In genomic region chr13:55483071-55483470, GRCm38 (mm10) we compare ENCODE assay signal across 9 mouse cellular contexts. TPM values are rescaled to one million over a fixed set of nuclear protein-coding genes. Genes with fewer than 3 reads are reported as not detected.
A peak's percentile ranks its signal among the peaks of the same experiment; 100 is the strongest.
DNase-seq lines count a peak whose midpoint lies in the region; ATAC-seq and TF ChIP-seq lines count a peak whose summit lies in the region.
"Had no signal": no experiment of that assay in that cellular context is flagged by ENCODE, and none has a peak within 500 bp of the region (broad histone marks: within the 10 kb centered on the region; RNA-seq: fewer than 3 reads in every experiment).

No protein-coding gene starts in this region.

- ATAC-seq in lung, embryonic 14.5 days (ENCODE audit: insufficient read depth), result no peak
- ATAC-seq in forebrain, embryonic 13.5 days, result no peak
- no peak for ATAC-seq in intestine, embryonic 16.5 days

- H3K4me3 ChIP-seq in lung, embryonic 14.5 days (ENCODE audit: low read depth, low read length), result no peak overlapping the region
- peak overlapping the region; percentile 99 for H3K4me3 ChIP-seq in forebrain, embryonic 13.5 days
- no peak overlapping the region for H3K4me3 ChIP-seq in intestine, embryonic 16.5 days (ENCODE audit: low read length)
- no peak overlapping the region for H3K4me3 ChIP-seq in small intestine, adult 2 months (ENCODE audit: low read depth, low read length)

- no peaks in the 10 kb centered on the region for H3K27me3 ChIP-seq in lung, embryonic 14.5 days (ENCODE audit: insufficient read depth, low read length)
- H3K27me3 ChIP-seq in forebrain, embryonic 13.5 days, result no peaks in the 10 kb centered on the region
- H3K27me3 ChIP-seq in intestine, embryonic 16.5 days (replicated peaks; ENCODE audit: control insufficient read depth, insufficient read depth, low read length), result no peaks in the 10 kb centered on the region
- peaks cover 18% of the 10 kb centered on the region for H3K27me3 ChIP-seq in small intestine, adult 2 months (ENCODE audit: control insufficient read depth, insufficient read depth, low read length)

- peaks cover 50% of the 10 kb centered on the region for H3K36me3 ChIP-seq in lung, embryonic 14.5 days (ENCODE audit: insufficient read depth)
- peaks cover 57% of the 10 kb centered on the region for H3K36me3 ChIP-seq in forebrain, embryonic 13.5 days (ENCODE audit: poor library complexity, severe bottlenecking)
- peaks cover 3% of the 10 kb centered on the region; the same call in 1 of the 2 replicates for H3K36me3 ChIP-seq in intestine, embryonic 16.5 days (ENCODE audit: control insufficient read depth, insufficient read depth, low read length)
- H3K36me3 ChIP-seq in small intestine, adult 2 months (ENCODE audit: control insufficient read depth, insufficient read depth, low read length), result no peaks in the 10 kb centered on the region

- 0 out of 2 replicates have a peak overlapping the region, but pooled peaks have one; percentile 9 for H3K27ac ChIP-seq in lung, embryonic 14.5 days (ENCODE audit: low read depth)
- peak overlapping the region; percentile 99 for H3K27ac ChIP-seq in forebrain, embryonic 13.5 days
- H3K27ac ChIP-seq in intestine, embryonic 16.5 days (ENCODE audit: low read length), result peak overlapping the region; percentile 61
- peak overlapping the region; percentile 49 for H3K27ac ChIP-seq in small intestine, adult 2 months (ENCODE audit: insufficient read depth, low read depth, low read length)

- no peak overlapping the region; the same call in 1 of the 2 replicates for H3K4me2 ChIP-seq in lung, embryonic 14.5 days
- H3K4me2 ChIP-seq in forebrain, embryonic 13.5 days, result peak overlapping the region; percentile 98
- H3K4me2 ChIP-seq in intestine, embryonic 16.5 days (ENCODE audit: low read depth, low read length), result no peak overlapping the region

- H3K9me3 ChIP-seq in lung, embryonic 14.5 days (ENCODE audit: low read depth, low read length), result no peaks in the 10 kb centered on the region
- H3K9me3 ChIP-seq in forebrain, embryonic 13.5 days (replicated peaks), result no peaks in the 10 kb centered on the region
- H3K9me3 ChIP-seq in intestine, embryonic 16.5 days (ENCODE audit: control insufficient read depth, low read length), result no peaks in the 10 kb centered on the region

- no peak for TF ChIP-seq CTCF in lung, embryonic 14.5 days (IDR thresholded peaks at IDR 0.05; ENCODE audit: low read depth)
- TF ChIP-seq CTCF in small intestine, adult 2 months (IDR thresholded peaks at IDR 0.05; ENCODE audit: extremely low read depth, insufficient read length, insufficient replicate concordance, low read depth, low read length), result no peak

- TF ChIP-seq POLR2A in small intestine, adult 2 months (IDR thresholded peaks at IDR 0.05; ENCODE audit: low read depth, low read length), result no peak

- DNase-seq in lung, embryonic 14.5 days, result no peak
- no peak for DNase-seq in lung, postnatal 10 days
- DNase-seq in cerebellum, adult 8-10 months, result no peak
- no peak for DNase-seq in layer of hippocampus, postnatal 14 days (ENCODE audit: low spot score in 2 of 2)
- DNase-seq: cerebellum, adult 18-20 months; gastrocnemius, postnatal 36 days had no signal

- 27% methylated on average over 9 of the region's 9 CpGs for WGBS in lung, embryonic 14.5 days
- 49% methylated on average over 9 of the region's 9 CpGs for WGBS in forebrain, embryonic 13.5 days
- 44% methylated on average over 9 of the region's 9 CpGs for WGBS in intestine, embryonic 16.5 days
- 59% methylated on average over 9 of the region's 9 CpGs for WGBS in small intestine, adult 2 months

- peaks cover 19% of the 10 kb centered on the region for H3K4me1 ChIP-seq in lung, embryonic 14.5 days (ENCODE audit: insufficient read depth)
- H3K4me1 ChIP-seq in forebrain, embryonic 13.5 days, result peaks cover 51% of the 10 kb centered on the region
- H3K4me1 ChIP-seq in intestine, embryonic 16.5 days (ENCODE audit: control insufficient read depth, insufficient read depth, low read length), result peaks cover 41% of the 10 kb centered on the region
- peaks cover 8% of the 10 kb centered on the region for H3K4me1 ChIP-seq in small intestine, adult 2 months (ENCODE audit: control insufficient read depth, insufficient read depth, insufficient read length, low read length)

- 0 out of 2 replicates have a peak overlapping the region, but pooled peaks have one; percentile 5 for H3K9ac ChIP-seq in lung, embryonic 14.5 days
- peak overlapping the region; percentile 100 for H3K9ac ChIP-seq in forebrain, embryonic 13.5 days
- H3K9ac ChIP-seq in intestine, embryonic 16.5 days (ENCODE audit: low read depth, low read length), result peak overlapping the region; percentile 11

RNA-seq across cellular contexts. Expression of gene Dbn1, which starts 4.8 kb away (rescaled TPM):
- 135 and 153 TPM in 2 replicates for polyA plus RNA-seq in lung, embryonic 14.5 days (2014; fragmentation: Nextera tagmentation; extraction: Ambion mirVana)
- 639 and 641 TPM in 2 replicates for polyA plus RNA-seq in forebrain, embryonic 13.5 days (2015; fragmentation: Nextera tagmentation; extraction: Ambion mirVana)
- polyA plus RNA-seq in intestine, embryonic 16.5 days (2015; fragmentation: Nextera tagmentation; extraction: Ambion mirVana), result 88.4 and 91.2 TPM in 2 replicates
- polyA plus RNA-seq in small intestine, adult 2 months (2012; rRNA removed), result 8.9 and 9.8 TPM in 2 replicates
- total RNA-seq in layer of hippocampus, postnatal 14 days (2021), result 100 to 1,000 TPM; 335 to 353 TPM

RNA-seq across cellular contexts. Expression of gene Prr7, which starts 19.0 kb away (rescaled TPM):
- polyA plus RNA-seq in lung, embryonic 14.5 days (2014; fragmentation: Nextera tagmentation; extraction: Ambion mirVana), result 0.46 and 0.53 TPM in 2 replicates
- polyA plus RNA-seq in forebrain, embryonic 13.5 days (2015; fragmentation: Nextera tagmentation; extraction: Ambion mirVana), result 1.6 and 2.2 TPM in 2 replicates
- 0.10 and 0.18 TPM in 2 replicates for polyA plus RNA-seq in intestine, embryonic 16.5 days (2015; fragmentation: Nextera tagmentation; extraction: Ambion mirVana)
- polyA plus RNA-seq in small intestine, adult 2 months (2012; rRNA removed), result 5.9 and 8.2 TPM in 2 replicates
- 10 to 100 TPM; 89.9 to 92.7 TPM for total RNA-seq in layer of hippocampus, postnatal 14 days (2021)

RNA-seq across cellular contexts. Expression of gene Pdlim7, which starts 30.4 kb away (rescaled TPM):
- 185 and 199 TPM in 2 replicates for polyA plus RNA-seq in lung, embryonic 14.5 days (2014; fragmentation: Nextera tagmentation; extraction: Ambion mirVana)
- 152 and 157 TPM in 2 replicates for polyA plus RNA-seq in forebrain, embryonic 13.5 days (2015; fragmentation: Nextera tagmentation; extraction: Ambion mirVana)
- 189 and 200 TPM in 2 replicates for polyA plus RNA-seq in intestine, embryonic 16.5 days (2015; fragmentation: Nextera tagmentation; extraction: Ambion mirVana)
- polyA plus RNA-seq in small intestine, adult 2 months (2012; rRNA removed), result 57.1 and 60.2 TPM in 2 replicates
- 10 to 100 TPM; 69.4 to 78.9 TPM for total RNA-seq in layer of hippocampus, postnatal 14 days (2021)

RNA-seq across cellular contexts. Expression of gene Grk6, which starts 38.2 kb away (rescaled TPM):
- polyA plus RNA-seq in lung, embryonic 14.5 days (2014; fragmentation: Nextera tagmentation; extraction: Ambion mirVana), result 64.3 and 71.0 TPM in 2 replicates
- 24.9 and 26.9 TPM in 2 replicates for polyA plus RNA-seq in forebrain, embryonic 13.5 days (2015; fragmentation: Nextera tagmentation; extraction: Ambion mirVana)
- polyA plus RNA-seq in intestine, embryonic 16.5 days (2015; fragmentation: Nextera tagmentation; extraction: Ambion mirVana), result 13.6 and 16.2 TPM in 2 replicates
- polyA plus RNA-seq in small intestine, adult 2 months (2012; rRNA removed), result 21.1 and 38.4 TPM in 2 replicates
- total RNA-seq in layer of hippocampus, postnatal 14 days (2021), result 10 to 100 TPM; 74.2 to 76.8 TPM

RNA-seq across cellular contexts. Expression of gene Dok3, which starts 46.0 kb away (rescaled TPM):
- polyA plus RNA-seq in lung, embryonic 14.5 days (2014; fragmentation: Nextera tagmentation; extraction: Ambion mirVana), result 2.0 and 2.6 TPM in 2 replicates
- 2.1 and 3.7 TPM in 2 replicates for polyA plus RNA-seq in forebrain, embryonic 13.5 days (2015; fragmentation: Nextera tagmentation; extraction: Ambion mirVana)
- 2.7 and 3.0 TPM in 2 replicates for polyA plus RNA-seq in intestine, embryonic 16.5 days (2015; fragmentation: Nextera tagmentation; extraction: Ambion mirVana)
- 14.1 and 25.7 TPM in 2 replicates for polyA plus RNA-seq in small intestine, adult 2 months (2012; rRNA removed)
- total RNA-seq in layer of hippocampus, postnatal 14 days (2021), result 1 to 10 TPM; 6.7 to 7.9 TPM

Comparison
In these comparisons a context has a peak if more than half of its experiments do, and no peak if none do; other contexts are left out.
1. H3K27ac ChIP-seq: peak in every context shown above with its lines; median percentile 99 in forebrain, embryonic 13.5 days; 61 in intestine, embryonic 16.5 days; 49 in small intestine, adult 2 months; 9 in lung, embryonic 14.5 days.
2. H3K9ac ChIP-seq: peak in every context shown above with its lines; median percentile 100 in forebrain, embryonic 13.5 days; 11 in intestine, embryonic 16.5 days; 5 in lung, embryonic 14.5 days.